Mouse (Mus musculus): ENCODE measurements around the gene Nudt22.

The Nudt22 gene

GRCm38 (mm10) chr19:6975537-6976521, 20.1 kb downstream of the Nudt22 start, which contains the start of gene Plcb3:
Gene Plcb3 (minus strand): TSS chr19:6976470.
- peak; percentile 83 for DNase-seq

- peak; percentile 94 for DNase-seq
These were observed 21.4 kb downstream of the Nudt22 start, which contains the start of gene Ppp1r14b for GRCm38 (mm10) chr19:6974211-6975205. Gene Ppp1r14b (plus strand): TSS chr19:6974968.

- no peak for DNase-seq
These were observed 22.2 kb downstream of the Nudt22 start for GRCm38 (mm10) chr19:6973581-6974190.

GRCm38 (mm10) chr19:6972247-6972917, 23.5 kb downstream of the Nudt22 start:
- DNase-seq: no peak

- no peak for DNase-seq
These were observed 24.3 kb downstream of the Nudt22 start for GRCm38 (mm10) chr19:6971644-6972043.

GRCm38 (mm10) chr19:6970460-6971085, 25.3 kb downstream of the Nudt22 start:
- no peak for DNase-seq

- peak; percentile 75 for DNase-seq
These were observed 26.1 kb downstream of the Nudt22 start for GRCm38 (mm10) chr19:6969665-6970381.

- no peak for DNase-seq
These were observed 26.6 kb downstream of the Nudt22 start for GRCm38 (mm10) chr19:6969291-6969664.

- DNase-seq: peak; percentile 70
These were observed 27.2 kb downstream of the Nudt22 start for GRCm38 (mm10) chr19:6968491-6969271.

GRCm38 (mm10) chr19:6956461-6956860, 39.5 kb downstream of the Nudt22 start:
- no peak for DNase-seq

GRCm38 (mm10) chr19:6955424-6955823, 40.5 kb downstream of the Nudt22 start:
- no peak for DNase-seq

- DNase-seq: peak; percentile 79
These were observed 41.9 kb downstream of the Nudt22 start for GRCm38 (mm10) chr19:6954046-6954445.

GRCm38 (mm10) chr19:6952712-6953037, 43.2 kb downstream of the Nudt22 start:
- DNase-seq: peak; percentile 87

- peak; percentile 94 for DNase-seq
These were observed 43.8 kb downstream of the Nudt22 start for GRCm38 (mm10) chr19:6951994-6952711.

- peak; percentile 98 for DNase-seq
These were observed 44.4 kb downstream of the Nudt22 start for GRCm38 (mm10) chr19:6951381-6951968.

- peak; percentile 59 for DNase-seq
These were observed 45.2 kb downstream of the Nudt22 start for GRCm38 (mm10) chr19:6950613-6951153.

- no peak for DNase-seq
These were observed 46.0 kb downstream of the Nudt22 start for GRCm38 (mm10) chr19:6949951-6950350.

- no peak for DNase-seq
These were observed 46.4 kb downstream of the Nudt22 start for GRCm38 (mm10) chr19:6949532-6949931.

- DNase-seq: no peak
These were observed 47.7 kb downstream of the Nudt22 start for GRCm38 (mm10) chr19:6948186-6948585.

Data from lung, postnatal 10 days (tissue).